Mouse (Mus musculus) ovary, postnatal 36 days (tissue): ENCODE data around the gene Nat8f4.
A peak's percentile ranks its signal among the peaks of the same experiment; 100 is the strongest.
"Not testable (repeated sequence)": the region's sequence is repeated elsewhere in the genome, so short reads cannot be mapped to it uniquely, and the experiment has no call there.

Source experiments
- DNase-seq: peaks from one replicate; pipeline ENCODE4 v3.0.0; 2022; ENCODE audit warnings: low spot score, mixed read lengths

The Nat8f4 gene

DNA sequence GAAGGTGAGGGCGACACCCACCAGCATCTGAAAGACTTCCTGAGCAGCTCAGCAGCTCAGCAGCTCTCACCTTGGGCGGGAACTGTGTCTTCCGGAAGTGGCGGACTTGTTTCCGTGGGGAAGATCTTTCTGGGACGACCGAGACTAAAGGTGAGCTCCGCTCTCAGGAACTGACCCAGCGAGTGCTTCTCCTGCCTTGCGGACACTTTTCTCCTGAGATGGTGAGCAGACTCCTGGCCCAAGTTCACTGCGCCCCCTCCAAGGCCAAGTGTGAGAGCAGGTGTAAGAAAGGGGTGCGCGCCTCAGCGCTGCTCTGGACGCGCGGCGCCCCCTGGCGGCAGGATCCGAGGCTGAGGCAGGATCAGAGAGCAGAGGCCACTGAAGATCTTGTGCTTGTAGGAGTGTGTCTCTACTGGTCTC is at the start of gene Nat8f4:
TSS of gene Nat8f4 (minus strand) at position 243 of the 420 bp plus-strand sequence.
- DNase-seq: peak; percentile 80

DNA sequence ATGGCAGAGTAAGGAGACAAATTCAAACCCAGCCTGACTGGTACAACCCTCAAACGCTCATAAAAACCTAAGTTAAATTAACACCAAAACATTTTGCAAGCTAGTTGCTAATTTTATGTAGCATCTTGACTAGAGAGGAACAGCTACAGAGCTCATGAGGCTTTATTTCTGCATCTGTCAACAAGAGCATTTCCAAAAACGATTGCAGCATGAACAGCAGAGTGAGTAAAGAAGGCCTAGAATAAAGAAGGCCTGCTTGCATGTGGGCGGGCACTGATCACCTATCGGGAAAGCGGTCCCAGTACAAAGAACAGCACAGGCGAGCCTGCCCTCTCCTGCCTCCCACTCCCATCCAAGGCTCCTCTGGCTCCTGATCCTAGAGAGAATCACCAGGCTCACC is 43.9 kb upstream of the Nat8f4 start:
- DNase-seq: no peak

DNA sequence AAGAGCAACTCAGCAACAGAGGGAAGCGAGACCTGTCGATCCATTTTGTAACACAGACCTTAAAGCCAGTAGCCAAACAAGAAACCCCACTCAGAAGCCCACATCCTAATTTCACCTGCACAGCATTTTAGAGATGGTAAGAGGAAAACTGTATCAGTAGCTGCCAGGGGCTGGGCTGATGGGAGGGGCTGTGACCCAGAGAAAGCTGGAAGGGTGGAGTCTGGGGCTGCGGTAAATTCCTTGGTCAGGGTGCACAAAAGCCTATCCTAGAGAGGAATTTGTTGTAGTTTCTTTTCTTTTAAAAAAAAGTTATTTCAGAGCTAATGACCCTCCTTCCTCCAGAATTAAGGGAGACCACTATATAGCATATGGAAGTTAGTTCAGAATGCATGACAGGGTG is 37.8 kb upstream of the Nat8f4 start:
- no peak for DNase-seq

DNA sequence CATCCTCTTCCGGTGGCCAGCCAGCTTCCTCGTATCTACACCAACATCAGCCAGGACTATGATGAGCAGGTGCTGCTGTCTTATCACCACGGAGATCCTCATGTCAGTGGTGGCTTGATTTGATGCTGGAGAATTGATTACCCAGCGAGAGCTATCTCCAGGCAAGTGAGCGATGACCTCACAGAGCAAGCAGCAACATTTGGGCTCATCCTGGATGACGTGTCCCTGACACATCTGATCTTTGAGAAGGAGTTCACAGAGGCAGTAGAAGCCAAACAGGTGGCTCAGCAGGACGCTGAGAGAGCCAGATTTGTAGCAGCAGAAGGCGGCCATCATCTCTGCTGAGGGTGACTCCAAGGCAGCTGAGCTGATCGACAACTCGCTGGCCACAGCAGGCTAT is 34.0 kb upstream of the Nat8f4 start:
- DNase-seq: no peak

DNA sequence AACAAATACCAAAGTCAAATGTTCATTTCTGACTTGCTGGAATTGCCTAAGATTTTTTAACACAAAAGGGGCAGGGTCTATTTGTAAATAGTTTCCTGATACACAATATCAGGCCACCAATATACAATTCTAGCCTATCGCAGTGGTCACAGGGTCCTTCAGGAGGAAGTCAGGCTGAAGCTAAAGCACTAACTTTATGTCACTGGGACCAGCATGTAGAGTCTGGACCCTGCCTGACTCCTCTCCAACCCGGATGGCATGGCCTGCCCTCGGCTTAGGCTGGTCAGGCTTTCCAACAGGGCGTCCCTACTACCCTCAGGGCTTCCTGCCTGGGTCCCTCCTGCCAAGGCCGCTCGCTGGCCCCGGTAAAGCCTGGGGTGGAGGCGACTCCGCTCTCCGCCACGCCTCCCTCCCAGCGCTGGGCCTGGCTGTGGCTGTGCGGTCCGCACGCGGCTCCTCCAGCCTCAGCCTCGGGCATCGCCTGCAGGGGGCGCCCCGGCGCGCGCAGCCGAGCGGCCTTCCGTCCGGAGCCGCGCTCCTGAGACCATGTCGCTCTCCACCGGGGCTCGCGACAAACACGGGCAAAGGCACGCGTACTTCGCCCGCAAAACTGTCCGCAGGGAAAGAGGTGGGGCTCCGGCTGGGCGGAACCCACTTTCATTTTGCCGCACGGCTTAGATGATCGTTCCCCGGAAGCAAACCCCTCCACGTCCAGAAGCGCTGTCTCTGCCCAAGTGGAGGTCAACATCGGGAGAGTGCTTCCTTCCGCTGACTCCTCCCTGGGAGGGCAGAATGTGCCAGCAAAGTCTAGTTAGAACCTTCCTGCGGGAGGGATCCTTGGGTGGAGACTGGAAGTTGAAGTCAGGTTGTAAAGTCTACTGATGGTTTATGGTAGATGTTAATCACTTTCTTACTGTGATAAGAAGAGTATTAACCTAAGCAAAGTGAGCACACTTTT is 32.1 kb upstream of the Nat8f4 start:
- peak; percentile 89 for DNase-seq

DNA sequence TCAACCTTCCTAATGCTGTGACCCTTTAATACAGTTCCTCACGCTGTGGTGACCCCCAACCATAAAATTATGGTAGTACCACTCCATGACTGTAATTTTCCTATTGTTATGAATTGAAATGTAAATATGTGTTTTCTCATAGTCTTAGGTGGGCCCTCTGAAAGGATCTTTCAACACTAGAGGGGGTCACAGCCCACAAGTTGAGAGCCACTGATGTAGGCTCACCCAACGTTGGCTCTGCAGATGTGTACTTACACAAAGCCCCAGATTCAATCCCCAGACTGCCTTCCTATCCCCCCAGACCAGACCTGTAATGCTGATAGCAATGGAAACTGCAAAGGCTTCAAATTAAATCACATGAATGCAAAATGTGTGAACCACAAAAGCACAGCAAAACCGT is 31.0 kb upstream of the Nat8f4 start:
- DNase-seq: no peak

DNA sequence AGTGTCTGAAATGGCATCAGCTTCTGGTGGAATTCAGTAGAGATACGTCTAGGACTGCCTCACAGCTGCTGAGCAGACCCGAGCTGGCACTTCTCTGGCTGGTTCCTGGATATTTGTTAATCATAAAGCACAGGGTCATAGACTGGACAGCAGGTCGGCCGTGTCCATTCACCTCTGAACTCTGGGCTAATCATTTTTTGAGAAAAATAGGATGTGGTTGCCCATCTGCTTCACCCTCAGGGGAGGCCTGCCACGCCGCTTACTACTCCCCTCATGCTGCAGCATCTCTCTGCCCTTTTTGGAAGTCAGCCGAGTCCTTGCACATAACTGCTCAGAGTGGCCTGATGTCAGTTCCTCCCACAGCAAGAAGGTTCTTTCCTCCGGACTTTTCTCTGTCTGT is 29.4 kb upstream of the Nat8f4 start:
- DNase-seq: no peak

DNA sequence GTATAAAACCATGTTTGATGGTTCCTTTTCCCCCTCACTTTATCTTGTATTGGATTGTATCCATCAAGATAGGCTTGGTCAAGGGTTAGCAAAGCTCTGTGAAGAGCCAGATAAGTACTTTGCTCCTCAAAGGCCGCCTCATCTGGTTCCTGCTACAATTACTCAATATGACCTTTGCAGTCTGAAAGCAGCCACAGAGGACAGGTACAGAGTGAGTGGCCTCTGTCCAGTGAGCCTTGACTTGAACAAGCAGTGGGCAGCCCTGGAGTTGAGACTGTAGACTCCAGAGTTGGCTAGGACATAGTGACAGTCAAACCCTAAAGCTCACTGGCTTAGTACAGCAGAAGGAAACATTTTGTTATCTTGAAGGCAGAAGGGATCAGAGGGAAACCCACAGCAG is 24.6 kb upstream of the Nat8f4 start:
- DNase-seq: no peak

DNA sequence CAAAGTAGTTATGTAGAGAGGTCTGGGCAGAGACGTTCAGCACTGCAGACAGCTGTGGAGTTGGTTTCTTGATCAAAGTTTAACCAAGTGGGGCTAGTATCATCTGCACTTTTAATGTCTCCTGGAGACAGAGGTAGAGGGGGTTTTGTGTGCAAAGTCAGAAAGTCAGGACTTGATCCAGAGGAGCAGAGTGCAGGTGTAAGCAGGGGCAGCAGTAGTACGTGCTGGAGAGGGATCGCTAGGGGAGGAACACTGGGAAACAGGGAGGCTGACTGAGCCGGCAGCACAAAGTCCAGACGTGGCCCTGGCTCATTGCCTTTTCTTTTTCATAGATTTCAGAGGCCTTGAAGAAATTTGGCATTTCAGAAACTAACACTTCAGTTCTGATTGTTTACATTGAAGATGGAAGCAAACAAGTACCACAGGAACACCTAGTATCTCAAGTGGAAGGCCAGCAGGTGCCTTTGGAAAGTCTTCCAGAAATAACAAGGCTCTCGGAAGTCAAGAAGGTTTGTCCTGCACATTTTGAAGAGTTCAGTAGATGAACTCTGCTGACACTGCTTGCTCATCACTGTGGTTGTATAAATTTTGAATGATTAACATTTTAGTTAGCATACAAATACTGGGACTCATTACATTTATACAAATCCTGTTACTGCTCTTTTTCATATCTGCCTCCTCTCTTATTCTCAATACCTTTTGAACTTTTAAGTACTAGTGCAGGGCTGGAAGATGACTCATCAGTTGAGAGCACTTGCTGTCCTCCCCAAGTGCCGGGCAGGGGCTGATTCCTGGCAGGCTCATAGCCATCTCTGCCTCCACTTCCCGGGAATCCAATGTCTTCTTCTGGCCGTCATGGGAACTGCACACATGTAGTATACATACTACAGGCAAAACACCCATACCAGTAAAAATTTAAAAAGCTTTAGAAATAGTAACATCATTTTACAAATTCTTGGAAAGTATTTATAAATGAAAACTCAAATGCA is 23.1 kb upstream of the Nat8f4 start:
- DNase-seq: no peak

DNA sequence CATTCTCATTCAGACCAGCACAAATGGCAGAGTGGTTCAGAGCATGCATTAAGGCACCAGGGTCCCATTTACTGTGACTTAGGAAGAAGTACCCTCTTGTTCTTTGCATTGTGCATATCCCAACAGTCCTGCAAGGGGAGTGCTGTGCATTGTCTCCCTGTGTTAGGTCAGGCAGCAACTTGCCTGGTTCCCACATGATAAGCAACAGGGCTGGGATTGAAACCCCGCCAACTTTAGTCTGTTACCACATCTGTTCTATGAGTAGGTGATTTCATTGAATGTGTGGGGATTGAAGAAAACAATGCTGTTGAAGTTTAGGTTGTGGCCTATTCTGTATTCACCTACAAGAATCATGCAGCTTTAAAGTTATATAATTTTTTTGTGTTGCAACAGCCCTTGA is 22.0 kb upstream of the Nat8f4 start:
- no peak for DNase-seq

DNA sequence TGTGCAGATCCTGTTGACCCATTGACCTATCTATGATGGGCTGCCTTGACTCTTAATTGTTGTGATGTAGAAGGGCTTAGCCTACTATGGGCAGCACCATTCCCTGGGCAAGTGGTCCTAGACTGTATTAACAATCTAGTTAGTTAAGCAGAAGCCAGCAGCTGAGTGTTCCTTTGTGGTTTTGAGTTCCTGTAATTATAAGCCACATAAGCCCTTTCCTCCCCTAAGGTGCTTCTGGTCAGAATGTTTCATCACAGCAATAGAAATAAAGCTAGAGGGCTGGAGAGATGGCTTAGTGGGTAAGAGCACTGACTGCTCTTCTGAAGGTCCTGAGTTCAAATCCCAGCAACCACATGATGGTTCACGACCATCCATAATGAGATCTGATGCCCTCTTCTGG is 19.0 kb upstream of the Nat8f4 start:
- no peak for DNase-seq

DNA sequence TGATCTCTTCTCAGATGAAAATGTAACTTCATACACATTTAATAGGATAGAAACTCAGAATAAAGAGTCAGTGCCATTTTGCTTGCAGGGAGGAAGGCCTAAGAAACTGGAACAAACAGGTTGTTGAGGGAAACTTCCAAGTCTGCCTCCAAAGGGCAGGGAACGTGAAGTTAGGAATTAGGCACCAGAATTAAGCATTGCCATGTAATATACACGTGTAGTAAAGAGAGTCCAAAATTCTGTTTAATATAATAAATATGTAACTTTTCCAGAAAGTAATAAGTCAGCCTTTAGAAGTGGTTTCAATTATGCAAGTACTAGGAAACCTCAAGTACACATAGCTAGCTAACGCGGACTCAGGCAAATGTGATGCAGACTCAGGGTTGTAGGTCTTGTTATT is 14.7 kb upstream of the Nat8f4 start:
- no peak for DNase-seq

DNA sequence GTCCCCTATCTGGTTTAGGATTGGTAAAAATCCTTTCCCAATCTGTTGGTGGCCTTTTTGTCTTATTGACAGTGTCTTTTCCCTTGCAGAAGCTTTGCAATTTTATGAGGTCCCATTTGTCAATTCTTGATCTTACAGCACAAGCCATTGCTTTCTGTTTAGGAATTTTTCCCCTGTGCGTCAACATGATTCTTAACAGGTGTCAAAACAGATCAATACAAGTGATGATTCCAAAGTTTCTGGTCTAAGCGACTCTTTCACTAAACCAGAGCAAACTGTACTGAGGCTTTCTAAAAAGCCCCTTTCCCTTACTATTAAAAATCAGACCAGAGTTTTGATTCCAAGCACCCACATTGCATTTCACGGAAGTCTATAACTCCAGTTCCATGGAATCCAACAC is 13.7 kb upstream of the Nat8f4 start:
- not testable (repeated sequence) for DNase-seq

DNA sequence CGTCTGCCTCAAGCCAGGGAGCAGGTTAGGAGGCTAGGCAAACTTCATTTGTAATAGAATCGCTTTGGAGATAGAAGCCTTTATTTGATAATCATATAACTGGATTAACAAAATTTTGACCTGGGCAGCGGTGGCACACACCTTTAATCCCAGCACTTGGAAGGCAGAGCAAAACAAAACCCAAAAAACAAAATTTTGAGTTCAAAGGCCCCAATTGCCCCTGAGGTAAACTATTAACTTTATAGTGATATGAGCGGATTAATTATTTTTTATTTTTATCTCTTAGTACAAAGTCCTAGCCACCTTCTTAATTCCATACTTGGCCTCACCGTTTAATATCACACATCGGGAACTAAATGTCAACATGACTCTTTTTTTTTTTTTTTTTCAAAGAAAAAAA is 11.9 kb upstream of the Nat8f4 start:
- DNase-seq: no peak

DNA sequence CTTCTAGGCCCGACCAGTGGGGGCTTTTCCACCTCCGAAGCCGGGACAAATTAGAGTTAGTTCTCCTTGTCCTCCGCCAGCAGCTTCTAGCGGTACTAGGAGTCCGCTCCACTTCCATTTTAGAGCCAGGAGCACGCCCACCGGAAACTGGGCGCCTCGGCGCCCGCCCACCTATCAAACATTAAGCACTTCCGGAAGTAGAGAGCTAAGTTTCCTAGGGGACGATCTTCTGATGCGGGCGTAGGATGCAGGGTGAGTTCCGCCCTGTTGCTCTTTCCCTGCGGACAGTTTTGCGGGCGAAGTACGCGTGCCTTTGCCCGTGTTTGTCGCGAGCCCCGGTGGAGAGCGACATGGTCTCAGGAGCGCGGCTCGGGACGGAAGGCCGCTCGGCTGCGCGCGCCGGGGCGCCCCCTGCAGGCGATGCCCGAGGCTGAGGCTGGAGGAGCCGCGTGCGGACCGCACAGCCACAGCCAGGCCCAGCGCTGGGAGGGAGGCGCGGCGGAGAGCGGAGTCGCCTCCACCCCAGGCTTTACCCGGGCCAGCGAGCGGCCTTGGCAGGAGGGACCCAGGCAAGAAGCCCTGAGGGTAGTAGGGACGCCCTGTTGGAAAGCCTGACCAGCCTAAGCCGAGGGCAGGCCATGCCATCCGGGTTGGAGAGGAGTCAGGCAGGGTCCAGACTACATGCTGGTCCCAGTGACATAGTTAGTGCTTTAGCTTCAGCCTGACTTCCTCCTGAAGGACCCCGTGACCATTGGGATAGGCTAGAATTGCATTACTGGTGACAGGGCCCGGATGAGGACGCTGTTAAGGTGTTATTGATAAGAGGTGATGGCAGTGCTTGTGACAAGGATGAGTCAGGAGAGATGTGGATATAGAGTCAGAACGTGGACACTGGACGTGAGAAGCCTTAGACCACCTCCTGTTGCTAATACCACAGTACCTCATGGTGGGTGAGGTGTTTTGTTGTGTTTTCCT is 11.1 kb upstream of the Nat8f4 start, which contains the start of gene Nat8f1:
TSS of gene Nat8f1 (minus strand) at position 149 of the 975 bp plus-strand sequence.
- DNase-seq: peak; percentile 87

DNA sequence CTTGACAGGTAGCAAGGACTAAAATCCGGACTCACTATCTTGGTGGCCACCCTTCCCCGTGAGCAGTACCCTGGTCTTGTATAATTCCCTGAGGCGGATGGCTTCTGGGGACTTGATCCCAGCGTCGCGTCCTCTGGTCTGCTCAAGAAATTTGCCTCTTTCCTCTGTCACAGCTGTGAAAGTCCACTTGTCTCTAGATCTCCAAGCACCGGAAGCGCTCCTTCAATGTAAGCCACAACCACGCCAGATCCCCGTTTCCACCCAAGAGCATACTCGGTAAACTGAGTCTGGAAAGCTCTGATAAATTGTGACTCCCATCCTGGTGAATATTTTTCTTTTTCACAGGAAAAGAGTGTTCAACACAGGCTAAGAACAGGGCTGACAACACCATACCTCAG is 10.5 kb upstream of the Nat8f4 start:
- DNase-seq: no peak

DNA sequence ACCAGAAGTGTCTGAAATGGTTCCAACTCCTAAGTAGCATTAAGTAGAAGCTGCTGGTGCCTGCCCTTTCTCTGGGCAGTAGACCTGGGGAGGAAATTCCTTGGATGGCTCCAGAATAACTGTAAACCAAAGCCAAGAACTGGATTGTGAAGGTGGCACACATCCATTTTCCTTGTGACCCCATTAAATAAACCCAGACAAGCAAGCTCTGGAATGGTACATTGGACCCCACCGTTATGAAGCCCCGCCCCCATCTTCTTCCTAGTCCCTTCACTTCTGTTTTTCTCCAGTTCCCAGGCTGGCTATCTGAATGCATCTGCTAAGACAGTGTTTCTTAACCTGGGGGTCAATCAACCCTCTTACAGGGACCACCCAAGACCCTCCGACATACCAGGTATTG is 6.9 kb upstream of the Nat8f4 start, which contains the start of gene Tprkb:
TSS of gene Tprkb (plus strand) at position 279 of the 400 bp plus-strand sequence.
- no peak for DNase-seq

DNA sequence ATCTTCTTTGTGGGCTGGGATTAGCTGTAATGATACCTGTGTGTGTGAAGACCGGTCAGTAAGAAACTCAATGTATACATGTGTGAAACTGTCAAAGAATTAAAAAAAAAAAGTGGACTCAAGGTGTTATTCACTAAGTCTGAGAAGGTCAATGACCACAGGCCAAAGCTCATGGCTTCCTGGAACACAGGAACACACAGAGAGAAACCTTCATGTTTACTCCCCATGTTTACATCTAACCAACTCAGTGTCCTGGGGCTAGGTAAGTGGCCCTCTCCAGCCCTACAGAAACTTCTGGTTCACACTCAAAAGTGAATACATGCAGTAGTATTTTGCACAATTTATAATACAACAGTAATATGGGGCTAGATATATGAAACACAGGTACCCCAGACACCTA is 5.0 kb upstream of the Nat8f4 start:
- DNase-seq: no peak

DNA sequence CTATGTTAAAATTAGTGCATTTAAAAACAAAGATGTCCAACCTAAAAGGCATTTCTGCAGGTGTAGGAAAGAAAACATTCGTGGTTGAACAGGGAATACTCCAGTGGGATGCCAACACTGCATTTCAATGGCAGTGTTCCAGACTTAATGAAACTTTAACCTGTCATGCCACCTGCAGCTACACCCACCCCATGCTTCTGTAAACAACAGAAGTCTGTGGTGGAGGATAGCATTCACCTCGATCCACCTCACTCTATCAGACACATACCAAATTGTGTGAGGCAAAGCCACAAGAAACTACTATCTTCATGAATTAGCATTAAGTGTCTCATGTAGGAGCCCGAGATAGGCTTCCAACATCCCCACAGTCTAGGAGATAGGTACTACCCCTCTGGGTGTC is 3.7 kb upstream of the Nat8f4 start:
- no peak for DNase-seq

DNA sequence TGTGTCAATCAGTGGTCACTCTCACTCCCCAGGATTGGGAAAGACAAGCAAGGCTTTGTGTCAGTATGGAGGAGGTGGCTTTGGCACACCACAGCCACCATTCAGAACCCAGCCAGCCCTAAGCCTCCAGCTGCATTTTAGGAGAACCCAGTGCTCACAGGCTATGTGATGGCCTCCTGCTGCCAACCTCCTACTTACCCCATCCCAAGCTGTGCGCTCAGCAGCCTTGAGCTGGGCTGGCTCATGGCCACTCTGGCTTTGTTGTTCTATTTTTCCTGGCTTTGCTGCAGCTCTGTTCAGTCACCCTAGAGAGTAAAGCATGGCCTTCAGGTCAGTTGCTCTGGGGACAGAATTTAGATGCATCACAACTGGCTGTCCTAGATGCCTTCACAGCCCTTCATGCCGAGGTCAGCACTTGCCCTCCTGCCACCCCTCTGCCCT is 2.2 kb upstream of the Nat8f4 start:
- peak; percentile 58 for DNase-seq

DNA sequence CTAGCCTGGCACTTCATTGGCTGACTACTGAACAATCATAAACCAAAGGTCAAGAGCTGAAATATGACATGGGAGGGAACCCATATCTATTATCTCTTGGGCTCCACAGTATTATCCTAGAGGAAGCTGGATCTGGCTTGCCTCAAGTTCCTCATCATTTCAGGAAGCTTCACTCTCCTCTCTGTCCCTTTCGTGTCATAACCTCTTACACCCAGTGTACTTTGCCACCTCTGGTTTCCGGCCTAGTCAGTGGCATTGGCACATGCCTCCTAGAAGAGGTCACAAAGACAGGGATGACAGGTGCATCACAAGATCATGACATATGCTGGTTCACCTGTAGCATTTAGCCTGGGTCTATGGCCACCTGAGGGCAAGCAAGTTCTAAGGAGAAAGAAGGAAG is 2.4 kb downstream of the Nat8f4 start:
- DNase-seq: no peak
